Mouse (Mus musculus) cerebellum, adult 9-10 months (tissue): Measurements from ENCODE around the gene Asb6.

ENCODE experiments used
- DNase-seq: peaks from one replicate; pipeline ENCODE4 v3.0.0; 2022

The Asb6 gene

DNA sequence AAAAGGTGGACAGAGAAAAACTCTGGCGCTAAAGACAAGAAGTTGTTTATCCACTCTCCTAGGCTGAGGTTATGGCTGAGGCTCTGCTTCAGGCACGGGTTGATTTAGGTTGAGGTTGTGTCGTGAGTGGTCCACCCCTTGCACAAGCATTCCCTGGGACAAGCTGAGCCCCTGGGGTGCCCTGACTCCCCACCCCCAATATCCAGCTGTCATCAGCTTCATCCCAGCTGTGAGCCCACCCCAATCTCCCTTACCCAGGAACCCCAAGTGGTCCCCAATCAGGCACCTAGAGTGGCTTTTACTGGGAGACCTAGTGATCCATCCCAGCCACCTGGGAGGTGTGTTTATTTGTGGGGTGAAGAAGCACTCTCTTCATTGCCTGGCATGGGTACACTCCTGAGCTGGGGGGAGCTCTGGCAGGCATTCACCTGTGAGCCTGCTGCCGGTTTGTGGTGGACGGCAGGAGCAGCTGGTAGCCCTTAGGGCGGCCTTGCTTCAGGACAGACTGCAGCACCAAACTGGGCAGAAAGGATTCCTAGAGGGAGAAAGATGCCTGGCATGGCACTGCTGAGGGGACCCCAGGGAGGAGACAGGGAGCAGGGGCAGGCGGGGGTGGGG lies 34.8 kb downstream of the Asb6 start:
- DNase-seq = no peak

DNA sequence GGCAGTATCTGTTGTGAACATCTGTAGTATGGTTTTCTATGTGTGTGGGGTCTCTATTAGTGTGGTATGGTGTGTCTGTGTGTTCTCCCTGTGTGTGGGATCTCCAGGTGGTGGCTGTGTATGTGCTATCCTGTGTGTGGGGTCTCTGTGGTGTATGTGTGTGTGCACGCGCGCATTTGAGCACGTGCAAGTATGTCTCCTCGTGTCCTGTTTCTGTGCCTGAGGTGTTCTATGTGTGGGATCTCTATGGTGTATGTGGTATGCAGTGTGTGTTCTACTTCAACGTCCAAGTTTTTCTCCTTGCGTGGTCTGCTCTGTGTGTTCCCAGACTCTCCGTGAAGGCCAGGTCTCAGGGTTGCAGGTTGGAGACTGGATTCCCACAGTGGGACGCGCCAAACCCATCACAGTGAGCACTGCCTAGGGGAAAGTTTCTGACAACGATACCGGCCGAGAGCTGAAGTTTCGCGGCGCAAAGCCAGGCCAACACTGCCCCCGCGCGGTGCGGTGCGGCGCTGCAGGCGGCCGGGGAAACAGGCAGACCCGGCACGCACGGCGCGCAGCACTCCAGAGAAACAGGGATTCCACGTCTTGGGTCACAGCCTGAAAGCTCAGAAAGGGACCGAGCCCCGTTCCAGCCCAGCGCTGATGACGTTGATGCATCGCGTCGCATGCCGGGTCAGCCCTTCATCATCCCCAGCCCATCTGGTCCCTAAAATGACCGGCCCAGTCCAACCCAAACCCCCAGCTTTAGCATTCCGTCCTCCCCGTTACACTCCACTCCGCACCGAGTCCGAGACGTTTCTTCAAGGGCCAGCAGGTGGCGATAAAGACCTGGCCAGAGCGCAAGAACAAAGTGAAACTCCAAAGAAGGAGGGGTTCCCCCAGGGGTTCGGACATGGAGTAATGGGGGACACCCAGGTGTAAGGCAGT lies 35.7 kb downstream of the Asb6 start:
- peak; percentile 93 for DNase-seq

DNA sequence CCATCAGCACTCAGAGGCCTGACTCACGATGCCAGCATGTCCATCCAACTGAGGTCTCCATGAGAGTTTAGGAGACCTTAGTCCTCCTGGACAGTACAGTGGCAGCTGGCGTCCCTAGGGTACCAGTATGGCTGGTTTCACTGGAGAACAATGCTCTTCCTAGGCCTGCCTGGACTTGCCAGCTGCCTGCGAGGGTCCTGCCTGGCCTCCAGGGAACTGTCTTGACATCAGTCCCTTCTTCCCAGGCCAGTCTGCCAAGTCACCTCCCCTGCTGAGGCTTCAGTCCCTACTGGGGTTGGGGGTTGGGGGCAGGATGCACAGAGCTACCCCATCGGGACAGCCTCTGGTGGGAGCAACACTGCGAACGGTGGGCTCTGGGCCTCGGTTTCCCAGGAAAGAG lies 38.1 kb downstream of the Asb6 start:
- DNase-seq = no peak

DNA sequence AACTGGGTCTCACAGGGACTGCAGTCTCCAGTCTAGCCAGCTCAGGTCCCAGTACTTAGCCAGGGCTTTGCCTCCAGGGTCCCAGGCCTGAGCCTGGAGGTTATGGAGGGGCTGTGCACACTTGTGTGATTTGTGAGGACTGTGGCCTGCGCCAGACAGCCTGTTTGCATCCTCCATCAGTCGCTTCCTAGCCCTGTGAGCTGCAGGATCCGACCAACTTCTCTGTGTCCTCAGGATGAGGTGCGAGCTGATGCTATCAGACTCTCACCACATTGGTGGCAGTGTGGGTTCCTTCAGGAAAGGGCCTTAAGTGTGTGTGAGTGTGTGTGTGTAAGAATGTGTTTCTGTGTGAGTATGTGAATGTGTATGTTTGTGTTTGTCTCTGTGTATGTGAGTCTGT lies 42.7 kb downstream of the Asb6 start:
- DNase-seq = no peak

DNA sequence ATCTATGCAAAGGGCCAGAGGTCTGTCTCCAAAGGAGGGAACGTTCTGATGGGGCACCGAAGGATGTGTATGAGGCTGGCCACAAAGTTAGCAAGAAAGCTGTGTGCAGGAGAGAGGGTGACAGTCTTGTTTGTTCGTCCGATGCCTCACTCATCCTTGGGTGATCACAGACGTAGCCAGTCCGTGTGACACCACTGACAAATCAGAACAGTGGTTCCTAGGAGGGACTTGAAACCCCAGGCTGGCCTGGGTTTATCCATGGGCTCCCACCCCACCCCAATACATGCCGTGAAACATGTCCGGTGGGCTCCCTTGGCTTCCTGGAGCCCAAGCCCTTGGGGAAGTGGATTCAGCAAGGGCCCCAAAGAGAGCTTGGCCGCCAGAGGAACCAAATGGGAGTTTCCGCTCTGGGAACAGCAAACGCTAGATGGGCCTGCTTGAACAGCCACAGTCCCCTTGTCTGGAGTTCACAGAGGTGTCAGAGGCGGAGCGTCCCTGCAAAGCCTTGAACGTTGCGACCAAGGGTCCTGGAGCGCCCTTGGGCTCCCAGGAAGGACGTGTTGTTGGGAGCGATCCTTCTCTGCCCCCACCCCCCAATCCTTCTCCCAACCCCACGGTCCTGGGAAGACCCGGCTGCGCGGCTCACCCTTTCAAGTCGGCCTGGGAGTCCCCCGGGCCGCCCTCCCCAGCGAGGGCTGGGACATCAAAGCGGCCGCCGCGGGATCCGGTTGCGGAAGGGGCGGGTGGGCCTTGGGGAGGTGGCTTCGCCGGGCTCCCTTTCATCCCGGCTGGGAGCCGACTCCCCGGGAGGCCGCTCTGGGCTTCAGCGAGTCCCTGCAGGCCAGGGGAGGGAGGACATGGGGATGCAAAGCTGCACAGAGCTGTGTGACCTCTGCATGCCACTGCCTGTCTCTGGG lies 45.8 kb downstream of the Asb6 start:
- no peak for DNase-seq

DNA sequence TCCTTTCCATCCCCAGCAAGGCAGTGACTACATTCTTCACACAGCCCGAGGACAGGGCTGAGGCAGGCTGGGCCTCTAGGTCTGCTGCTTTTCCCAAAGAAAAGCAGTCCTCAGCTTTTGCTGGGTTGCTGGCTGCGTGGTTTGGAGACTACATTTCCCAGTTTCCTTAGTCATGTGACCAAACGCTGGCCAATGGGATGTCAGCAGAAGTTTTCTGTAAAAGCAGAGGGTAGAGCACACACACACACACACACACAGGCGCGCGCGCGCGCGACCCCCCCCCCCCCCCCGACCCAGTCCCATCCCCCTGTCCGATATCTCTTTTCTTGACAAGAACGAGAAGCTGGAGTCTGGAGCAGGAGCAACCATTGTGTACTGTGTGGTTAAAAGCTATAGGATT lies 46.8 kb downstream of the Asb6 start:
- no peak for DNase-seq

DNA sequence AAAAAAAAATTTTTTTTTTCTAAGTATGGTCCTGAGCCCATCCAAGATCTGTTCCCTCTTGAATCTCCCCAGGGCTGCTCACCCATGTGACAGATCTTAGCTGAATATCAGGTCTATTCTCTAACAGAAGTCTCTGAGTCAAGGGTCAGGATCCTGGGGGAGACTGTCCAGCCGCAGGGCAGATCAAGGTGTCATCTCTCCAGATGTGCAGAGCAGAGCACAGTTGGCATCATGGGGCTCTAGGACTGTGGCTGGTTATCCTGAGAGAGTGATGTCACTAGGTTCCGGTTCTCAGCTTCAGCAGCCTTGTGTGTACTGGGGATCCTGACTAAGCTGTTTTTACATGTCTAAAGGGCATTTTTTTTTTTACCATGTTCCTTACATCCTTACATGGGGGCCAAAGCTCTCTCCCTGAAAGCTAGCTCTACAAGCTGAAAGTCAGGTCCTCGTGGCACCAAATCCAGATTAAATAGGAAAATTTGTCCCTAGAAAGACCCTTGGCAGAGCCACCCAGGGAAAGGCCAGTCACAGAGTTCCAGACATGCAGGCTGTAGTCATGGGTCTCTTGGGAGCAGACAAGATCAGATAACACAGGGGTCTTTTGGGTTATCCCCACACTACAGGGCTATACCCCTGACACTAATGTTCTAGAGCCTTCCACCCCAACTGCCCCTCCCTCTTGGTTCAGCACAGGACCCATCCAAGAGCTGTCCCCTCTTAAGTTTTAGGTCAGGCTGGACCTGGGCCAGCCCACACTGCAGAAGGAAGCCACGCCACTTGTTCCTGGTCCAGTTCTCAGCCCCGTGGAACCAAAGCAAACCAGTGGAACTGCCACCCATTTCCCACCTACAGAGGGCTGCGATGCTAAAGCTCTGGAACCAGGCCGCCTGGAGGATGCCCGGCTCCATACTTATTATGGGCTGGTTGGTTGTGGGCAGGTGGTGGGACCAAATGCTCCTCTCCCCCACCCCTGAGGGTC lies 47.5 kb downstream of the Asb6 start:
- DNase-seq = no peak

DNA sequence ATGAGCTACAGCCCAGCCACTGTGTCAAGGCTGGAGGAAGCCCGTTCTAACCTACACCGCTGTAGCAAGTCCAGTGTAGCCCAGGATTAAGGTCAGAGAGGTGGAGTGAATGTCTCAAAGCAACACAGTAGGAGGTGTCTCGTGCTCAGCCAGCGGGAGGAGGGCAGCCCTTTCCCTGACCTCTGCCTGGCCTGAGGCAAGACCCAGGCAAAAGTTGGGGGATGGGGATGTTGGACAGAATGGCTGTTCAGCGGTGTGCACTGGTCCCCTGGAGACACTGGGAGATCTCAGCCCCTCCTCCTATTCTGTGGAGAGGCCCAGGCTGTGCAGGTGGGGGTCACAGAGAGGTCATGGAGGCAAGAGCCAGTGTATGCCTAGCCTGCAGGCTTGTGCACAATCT lies 50.9 kb downstream of the Asb6 start:
- no peak for DNase-seq

DNA sequence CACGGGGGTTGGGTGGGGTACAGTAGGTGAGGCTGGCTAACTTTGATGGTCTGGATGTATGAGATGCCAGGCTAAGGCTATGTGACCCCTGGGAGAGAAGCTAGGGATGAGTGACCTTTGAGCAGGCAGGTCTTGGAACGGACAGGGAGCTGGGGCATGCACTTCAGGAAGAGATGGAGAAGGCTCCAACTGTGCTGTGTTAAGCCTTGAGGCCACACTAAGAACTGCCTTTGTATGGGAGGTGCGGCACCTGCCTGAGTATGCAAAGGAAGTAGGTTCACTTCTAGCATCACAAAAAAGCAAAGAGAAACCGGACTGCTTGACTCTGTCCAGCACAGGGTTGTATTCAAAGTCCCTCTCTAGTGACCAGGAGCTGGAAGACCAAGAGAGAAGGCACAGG lies 51.9 kb downstream of the Asb6 start:
- DNase-seq = no peak

DNA sequence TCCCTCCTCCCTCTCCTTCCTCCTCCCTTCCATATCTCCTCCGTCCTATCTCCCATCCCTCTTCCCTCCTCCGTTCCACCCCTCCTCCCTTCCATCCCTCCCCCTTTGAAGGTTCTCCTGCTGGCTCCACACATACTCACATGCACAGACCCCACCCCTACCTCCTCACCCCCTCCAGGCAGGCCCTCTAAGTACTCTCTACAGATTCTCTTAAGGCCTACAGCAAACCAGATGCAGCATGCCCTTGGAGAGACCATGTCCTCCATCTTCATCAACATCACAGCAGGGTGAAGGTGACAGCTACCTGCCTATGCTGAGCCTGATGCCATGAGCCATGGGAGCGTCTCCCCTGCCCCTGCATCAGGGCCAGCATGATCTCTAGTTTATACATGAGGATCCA lies 52.9 kb downstream of the Asb6 start:
- no peak for DNase-seq

DNA sequence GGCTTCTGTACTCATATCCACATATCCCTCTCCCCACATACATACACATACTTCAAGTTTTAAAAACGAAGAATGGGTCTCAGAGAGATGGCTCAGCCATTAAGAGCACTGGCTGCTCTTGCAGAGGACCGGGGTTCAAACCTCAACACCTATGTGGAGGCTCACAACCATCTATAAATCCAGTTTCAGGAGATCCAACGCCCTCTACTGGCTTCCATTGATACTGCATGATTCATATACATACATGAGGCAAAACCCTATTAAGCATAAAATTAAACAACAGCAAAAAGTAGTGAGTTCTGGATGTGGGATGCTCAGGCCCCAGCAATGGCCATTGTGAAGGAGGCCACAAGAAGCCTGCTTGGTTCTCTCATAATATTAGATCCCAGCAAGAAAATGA lies 54.2 kb downstream of the Asb6 start:
- DNase-seq = no peak

DNA sequence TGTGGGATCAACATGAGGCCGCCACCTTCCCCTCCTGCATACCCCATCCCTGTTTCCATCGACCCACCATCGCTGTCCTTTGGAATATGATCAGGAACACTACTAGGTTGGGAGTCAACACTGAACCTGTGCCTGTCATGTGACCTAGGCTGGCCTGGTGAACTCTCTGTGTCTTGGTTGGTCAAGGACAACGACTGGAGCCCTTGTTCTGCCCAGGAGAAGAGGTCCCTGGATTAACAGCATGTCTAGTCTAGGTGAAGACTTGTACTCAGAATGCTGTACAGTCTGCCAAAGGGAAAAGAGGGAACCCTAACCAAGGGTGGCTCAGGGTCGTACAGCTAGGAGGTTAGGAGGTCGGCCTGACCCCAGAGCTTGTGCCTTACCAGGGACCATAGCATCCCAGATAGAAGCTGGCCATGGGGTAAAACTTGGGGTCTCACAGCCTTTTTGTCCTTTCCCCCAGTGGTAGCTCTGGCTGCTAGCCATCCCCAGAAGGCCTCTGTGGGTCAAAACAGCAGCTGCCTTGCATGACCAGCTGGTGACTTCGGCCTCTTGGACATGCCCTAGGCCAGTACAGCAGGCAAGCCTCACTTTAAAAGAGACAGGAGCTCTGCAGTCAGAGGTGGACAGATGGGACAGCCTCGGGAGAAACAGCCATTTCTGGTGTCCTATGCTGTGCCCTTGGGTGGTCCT lies 56.7 kb downstream of the Asb6 start:
- DNase-seq = no peak
